Mouse (Mus musculus): Measurements from ENCODE around the gene Pus10.

Pus10 gene

GRCm38 (mm10) chr11:23695847-23696246 lies 30.4 kb downstream of the Pus10 start:
- no peak for DNase-seq (ENCODE audit: low read depth, low spot score)

GRCm38 (mm10) chr11:23698526-23698925 lies 33.1 kb downstream of the Pus10 start:
- DNase-seq (ENCODE audit: low read depth, low spot score) = no peak

GRCm38 (mm10) chr11:23699414-23700095 lies 34.1 kb downstream of the Pus10 start:
- no peak for DNase-seq (ENCODE audit: low read depth, low spot score)

GRCm38 (mm10) chr11:23701831-23702230 lies 36.4 kb downstream of the Pus10 start:
- no peak for DNase-seq (ENCODE audit: low read depth, low spot score)

- no peak for DNase-seq (ENCODE audit: low read depth, low spot score)
Observed at GRCm38 (mm10) chr11:23704604-23705294, 39.3 kb downstream of the Pus10 start.

GRCm38 (mm10) chr11:23712299-23712698 lies 46.8 kb downstream of the Pus10 start:
- DNase-seq (ENCODE audit: low read depth, low spot score) = no peak

- no peak for DNase-seq (ENCODE audit: low read depth, low spot score)
Observed at GRCm38 (mm10) chr11:23718856-23719255, 53.4 kb downstream of the Pus10 start.

- DNase-seq (ENCODE audit: low read depth, low spot score) = no peak
Observed at GRCm38 (mm10) chr11:23719825-23720224, 54.4 kb downstream of the Pus10 start.

- no peak for DNase-seq (ENCODE audit: low read depth, low spot score)
Observed at GRCm38 (mm10) chr11:23722326-23722725, 56.9 kb downstream of the Pus10 start.

- no peak for DNase-seq (ENCODE audit: low read depth, low spot score)
Observed at GRCm38 (mm10) chr11:23725850-23726249, 60.4 kb downstream of the Pus10 start.

GRCm38 (mm10) chr11:23726441-23726840 lies 61.0 kb downstream of the Pus10 start:
- no peak for DNase-seq (ENCODE audit: low read depth, low spot score)

GRCm38 (mm10) chr11:23728186-23728585 lies 62.7 kb downstream of the Pus10 start:
- no peak for DNase-seq (ENCODE audit: low read depth, low spot score)

GRCm38 (mm10) chr11:23730120-23730519 lies 64.6 kb downstream of the Pus10 start:
- DNase-seq (ENCODE audit: low read depth, low spot score) = no peak

GRCm38 (mm10) chr11:23732840-23733239 lies 67.4 kb downstream of the Pus10 start:
- DNase-seq (ENCODE audit: low read depth, low spot score) = no peak

- DNase-seq (ENCODE audit: low read depth, low spot score) = no peak
Observed at GRCm38 (mm10) chr11:23734749-23735286, 69.3 kb downstream of the Pus10 start.

- DNase-seq (ENCODE audit: low read depth, low spot score) = no peak
Observed at GRCm38 (mm10) chr11:23735820-23736470, 70.5 kb downstream of the Pus10 start.

- DNase-seq (ENCODE audit: low read depth, low spot score) = no peak
Observed at GRCm38 (mm10) chr11:23740895-23741294, 75.4 kb downstream of the Pus10 start.

GRCm38 (mm10) chr11:23741386-23741785 lies 75.9 kb downstream of the Pus10 start:
- no peak for DNase-seq (ENCODE audit: low read depth, low spot score)

GRCm38 (mm10) chr11:23744352-23744751 lies 78.9 kb downstream of the Pus10 start:
- DNase-seq (ENCODE audit: low read depth, low spot score) = no peak

GRCm38 (mm10) chr11:23746102-23746501 lies 80.6 kb downstream of the Pus10 start:
- DNase-seq (ENCODE audit: low read depth, low spot score) = no peak

GRCm38 (mm10) chr11:23753136-23753710 lies 87.7 kb downstream of the Pus10 start:
- DNase-seq (ENCODE audit: low read depth, low spot score) = no peak

GRCm38 (mm10) chr11:23754329-23754728 lies 88.9 kb downstream of the Pus10 start:
- no peak for DNase-seq (ENCODE audit: low read depth, low spot score)
